Mouse (Mus musculus) urinary bladder, postnatal 25 days (tissue): ENCODE data around the gene Ptgfr.

Source experiments
- DNase-seq: peaks from one replicate; pipeline ENCODE4 v3.0.0; 2022; ENCODE audit warnings: low spot score

Gene Ptgfr

GRCm38 (mm10) chr3:151836871-151837680 is at the start of gene Ptgfr:
Gene Ptgfr (minus strand): TSS chr3:151837630.
- peak; percentile 31 for DNase-seq

GRCm38 (mm10) chr3:151883881-151884280 is 46.5 kb upstream of the Ptgfr start:
- no peak for DNase-seq

GRCm38 (mm10) chr3:151879981-151880380 is 42.6 kb upstream of the Ptgfr start:
- DNase-seq: no peak

GRCm38 (mm10) chr3:151868970-151869369 is 31.5 kb upstream of the Ptgfr start:
- no peak for DNase-seq

GRCm38 (mm10) chr3:151851344-151851743 is 13.9 kb upstream of the Ptgfr start:
- DNase-seq: no peak

- DNase-seq: no peak
Observed at GRCm38 (mm10) chr3:151850621-151851020, 13.2 kb upstream of the Ptgfr start.

GRCm38 (mm10) chr3:151846292-151846691 is 8.9 kb upstream of the Ptgfr start:
- DNase-seq: no peak

- DNase-seq: no peak
Observed at GRCm38 (mm10) chr3:151844361-151845154, 7.1 kb upstream of the Ptgfr start.

- DNase-seq: no peak
Observed at GRCm38 (mm10) chr3:151840688-151841087, 3.3 kb upstream of the Ptgfr start.

- no peak for DNase-seq
Observed at GRCm38 (mm10) chr3:151838372-151838771, 942 bp upstream of the Ptgfr start.

GRCm38 (mm10) chr3:151837749-151838148 is 319 bp upstream of the Ptgfr start:
- DNase-seq: no peak

- no peak for DNase-seq
Observed at GRCm38 (mm10) chr3:151836451-151836850, 979 bp downstream of the Ptgfr start.

GRCm38 (mm10) chr3:151835831-151836230 is 1.6 kb downstream of the Ptgfr start:
- DNase-seq: no peak

GRCm38 (mm10) chr3:151827950-151828610 is 9.3 kb downstream of the Ptgfr start:
- DNase-seq: no peak

GRCm38 (mm10) chr3:151819811-151820210 is 17.6 kb downstream of the Ptgfr start:
- DNase-seq: no peak

- DNase-seq: no peak
Observed at GRCm38 (mm10) chr3:151818265-151818664, 19.2 kb downstream of the Ptgfr start.

- no peak for DNase-seq
Observed at GRCm38 (mm10) chr3:151808613-151809012, 28.8 kb downstream of the Ptgfr start.

GRCm38 (mm10) chr3:151788622-151789021 is 48.8 kb downstream of the Ptgfr start:
- DNase-seq: no peak

- DNase-seq: peak; percentile 36
Observed at GRCm38 (mm10) chr3:151775089-151775488, 62.3 kb downstream of the Ptgfr start.

GRCm38 (mm10) chr3:151771074-151771473 is 66.4 kb downstream of the Ptgfr start:
- DNase-seq: peak; percentile 62

GRCm38 (mm10) chr3:151749737-151750136 is 87.7 kb downstream of the Ptgfr start, which contains the start of gene Ifi44:
Gene Ifi44 (minus strand): TSS chr3:151749960.
- no peak for DNase-seq

GRCm38 (mm10) chr3:151748514-151748913 is 88.9 kb downstream of the Ptgfr start:
- no peak for DNase-seq
